18 mouse cellular contexts compared by ENCODE assay signal in the genomic region with DNA sequence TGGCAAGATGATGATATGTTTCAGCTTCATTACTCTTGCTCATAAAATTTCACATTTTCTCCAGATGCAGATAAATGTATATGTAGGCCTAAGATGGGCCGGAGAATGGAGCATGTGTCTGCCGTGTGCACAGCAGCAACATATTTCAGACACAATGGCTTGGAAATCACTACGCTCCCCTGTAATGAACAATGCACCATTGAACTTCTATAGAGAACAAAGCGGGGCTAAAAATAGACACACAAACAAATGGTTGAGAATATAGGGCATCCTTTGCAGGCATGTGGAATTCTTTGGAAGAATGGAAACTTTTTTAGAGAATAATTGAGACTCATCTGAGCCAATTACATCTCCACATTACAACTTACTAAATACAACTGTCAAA.
DNase-seq lines count a peak whose midpoint lies in the region; ATAC-seq lines count a peak whose summit lies in the region.
"Had no signal": no experiment of that assay in that cellular context is flagged by ENCODE, and none has a peak within 500 bp of the region (broad histone marks: within the 10 kb centered on the region; RNA-seq: fewer than 3 reads in every experiment).

No protein-coding gene starts in this region.

- 53% methylated on average over 4 of the region's 4 CpGs for WGBS in heart, embryonic 13.5 days
- WGBS in forebrain, embryonic 14.5 days = 59% methylated on average over 4 of the region's 4 CpGs
- WGBS in neural tube, embryonic 15.5 days = 47% methylated on average over 4 of the region's 4 CpGs

- no peaks in the 10 kb centered on the region for H3K27me3 ChIP-seq in heart, embryonic 13.5 days (replicated peaks)
- H3K27me3 ChIP-seq in forebrain, embryonic 14.5 days (replicated peaks; ENCODE audit: control insufficient read depth, insufficient read depth, low read length) = no peaks in the 10 kb centered on the region
- H3K27me3 ChIP-seq in neural tube, embryonic 15.5 days (replicated peaks) = no peaks in the 10 kb centered on the region
- H3K27me3 ChIP-seq: limb, embryonic 12.5 days had no signal

- no peak overlapping the region for H3K4me2 ChIP-seq in heart, embryonic 13.5 days
- no peak overlapping the region for H3K4me2 ChIP-seq in forebrain, embryonic 14.5 days (ENCODE audit: low read length)
- H3K4me2 ChIP-seq in neural tube, embryonic 15.5 days = no peak overlapping the region
- H3K4me2 ChIP-seq: limb, embryonic 12.5 days had no signal

- no peak for ATAC-seq in heart, embryonic 13.5 days (ENCODE audit: extremely low read depth, insufficient number of reproducible peaks, low FRiP score, low TSS enrichment)
- peak; percentile 50; the same call in 1 of the 2 replicates for ATAC-seq in forebrain, embryonic 14.5 days
- peak; percentile 66 for ATAC-seq in neural tube, embryonic 15.5 days (ENCODE audit: low FRiP score)

- H3K27ac ChIP-seq in heart, embryonic 13.5 days (replicated peaks) = 0 out of 2 replicates have a peak overlapping the region, but pooled peaks have one; percentile 9
- H3K27ac ChIP-seq in forebrain, embryonic 14.5 days (ENCODE audit: low read depth, low read length) = no peak overlapping the region
- no peak overlapping the region for H3K27ac ChIP-seq in neural tube, embryonic 15.5 days (replicated peaks)
- H3K27ac ChIP-seq: limb, embryonic 12.5 days had no signal

- intact Hi-C loops in heart, postnatal 10 days (cut with DNase I) = no loop called here

- H3K4me1 ChIP-seq in heart, embryonic 13.5 days = peaks cover 17% of the 10 kb centered on the region
- H3K4me1 ChIP-seq in forebrain, embryonic 14.5 days (ENCODE audit: control insufficient read depth, insufficient read depth, low read length) = peaks cover 3% of the 10 kb centered on the region
- H3K4me1 ChIP-seq in neural tube, embryonic 15.5 days = 0 out of 2 replicates have a peak, but pooled peaks cover 3% of the 10 kb centered on the region
- H3K4me1 ChIP-seq: limb, embryonic 12.5 days had no signal

- H3K9ac ChIP-seq in heart, embryonic 13.5 days = no peak overlapping the region
- no peak overlapping the region for H3K9ac ChIP-seq in forebrain, embryonic 14.5 days (ENCODE audit: low read length)
- H3K9ac ChIP-seq in neural tube, embryonic 15.5 days (replicated peaks) = no peak overlapping the region
- H3K9ac ChIP-seq: limb, embryonic 12.5 days had no signal

- no peak for DNase-seq in heart, postnatal 10 days
- peak; percentile 69 for DNase-seq in brain, adult 2 months (ENCODE audit: low read depth, low spot score)
- peak; percentile 24 for DNase-seq in forebrain, embryonic 14.5 days (ENCODE audit: low spot score)
- DNase-seq in embryo, embryonic 9.5 days (ENCODE audit: extremely low spot score) = no peak
- no peak for DNase-seq in frontal cortex, adult 2 months (ENCODE audit: extremely low spot score in 1 of 2, low spot score in 1 of 2)
- DNase-seq: adrenal gland, postnatal 14 days; gastrocnemius, postnatal 14 days; heart, postnatal 36 days; kidney, adult 11 months; kidney, postnatal 25 days; layer of hippocampus, postnatal 36 days; lung, adult 2 months; spleen, adult 18-20 months; thymus, postnatal 4 days had no signal

- H3K36me3 ChIP-seq in heart, embryonic 13.5 days = no peaks in the 10 kb centered on the region
- no peaks in the 10 kb centered on the region for H3K36me3 ChIP-seq in forebrain, embryonic 14.5 days (ENCODE audit: control insufficient read depth, insufficient read depth, low read length)
- no peaks in the 10 kb centered on the region for H3K36me3 ChIP-seq in neural tube, embryonic 15.5 days
- H3K36me3 ChIP-seq: G1E; limb, embryonic 12.5 days had no signal

- H3K4me3 ChIP-seq in heart, embryonic 13.5 days = no peak overlapping the region
- H3K4me3 ChIP-seq in forebrain, embryonic 14.5 days (ENCODE audit: low read depth, low read length) = no peak overlapping the region
- no peak overlapping the region for H3K4me3 ChIP-seq in neural tube, embryonic 15.5 days (replicated peaks)
- H3K4me3 ChIP-seq: limb, embryonic 12.5 days had no signal

- H3K9me3 ChIP-seq in heart, embryonic 13.5 days = no peaks in the 10 kb centered on the region
- H3K9me3 ChIP-seq in forebrain, embryonic 14.5 days (replicated peaks; ENCODE audit: control insufficient read depth, low read length) = no peaks in the 10 kb centered on the region
- H3K9me3 ChIP-seq in neural tube, embryonic 15.5 days (replicated peaks) = no peaks in the 10 kb centered on the region
- H3K9me3 ChIP-seq: G1E; limb, embryonic 12.5 days had no signal

Comparison
In these comparisons a context has a peak if more than half of its experiments do, and no peak if none do; other contexts are left out.
1. DNase-seq: peak in brain, adult 2 months (single experiment) and forebrain, embryonic 14.5 days (single experiment); none in heart, postnatal 10 days (0 of 2), embryo, embryonic 9.5 days (single experiment) and frontal cortex, adult 2 months (0 of 2).